Mouse (Mus musculus) lung, embryonic 14.5 days (tissue): ENCODE data around the gene Sycn. TPM values are rescaled to one million over a fixed set of nuclear protein-coding genes. Genes with fewer than 3 reads are reported as not detected.
A peak's percentile ranks its signal among the peaks of the same experiment; 100 is the strongest.

Experiments
- ATAC-seq: fragments of 200-750 bp; cut with Nextera tagmentation; 2 replicates; pipeline ENCODE4 v1.8.0; 2017; ENCODE audit warnings: mild to moderate bottlenecking, moderate TSS enrichment, moderate library complexity; ENCODE audit not compliant: insufficient read depth
- DNase-seq: peaks from one replicate; pipeline ENCODE4 v3.0.0-alpha.2; 2015
- H3K27ac ChIP-seq: fragments of 300-500 bp; sonication (generic); 2 replicates; pipeline ENCODE4 v1.5.1; 2014; ENCODE audit warnings: low read depth, mild to moderate bottlenecking, moderate library complexity
- H3K27me3 ChIP-seq: fragments of 300-500 bp; sonication (generic); 2 replicates; pipeline ENCODE4 v1.6.1; 2014; ENCODE audit warnings: low read length, control low read depth; ENCODE audit not compliant: insufficient read depth
- H3K36me3 ChIP-seq: fragments of 300-500 bp; sonication (generic); 2 replicates; pipeline ENCODE4 v1.6.1; 2014; ENCODE audit warnings: control low read depth; ENCODE audit not compliant: insufficient read depth
- H3K4me1 ChIP-seq: fragments of 300-500 bp; sonication (generic); 2 replicates; pipeline ENCODE4 v1.6.1; 2014; ENCODE audit warnings: antibody characterized with exemption, control low read depth; ENCODE audit not compliant: insufficient read depth
- H3K4me2 ChIP-seq: fragments of 300-500 bp; sonication (generic); 2 replicates; pipeline ENCODE4 v1.6.1; 2014; ENCODE audit warnings: mild to moderate bottlenecking
- H3K4me3 ChIP-seq: fragments of 300-500 bp; sonication (generic); 2 replicates; pipeline ENCODE4 v1.5.1; 2014; ENCODE audit warnings: low read depth, low read length
- H3K9ac ChIP-seq: fragments of 300-500 bp; sonication (generic); 2 replicates; pipeline ENCODE4 v1.6.1; 2014
- H3K9me3 ChIP-seq: fragments of 300-500 bp; sonication (generic); 2 replicates; pipeline ENCODE4 v1.6.1; 2016; ENCODE audit warnings: low read depth, low read length, control low read depth
- CTCF ChIP-seq: IDR thresholded peaks from 2 replicates; pipeline ENCODE4 v1.5.1; 2016; ENCODE audit warnings: antibody characterized with exemption, low read depth
- WGBS: fragments of 180-500 bp; shearing (Covaris S2); extraction: QIAGEN DNeasy Blood & Tissue Kit; methylation state at CpG from one replicate; pipeline ENCODE4 v1.1.7; 2014; 5-methylcytosine and 5-hydroxymethylcytosine counted together
- polyA plus RNA-seq: library from polyadenylated mRNA; unstranded; fragments of >200 nt; fragmentation: Nextera tagmentation; extraction: Ambion mirVana; gene quantifications from 2 replicates; pipeline ENCODE4 v1.2.1, GENCODE M21; 2014

Gene Sycn
- polyA plus RNA-seq, 1 experiment from 2014 or later: not detected

DNA sequence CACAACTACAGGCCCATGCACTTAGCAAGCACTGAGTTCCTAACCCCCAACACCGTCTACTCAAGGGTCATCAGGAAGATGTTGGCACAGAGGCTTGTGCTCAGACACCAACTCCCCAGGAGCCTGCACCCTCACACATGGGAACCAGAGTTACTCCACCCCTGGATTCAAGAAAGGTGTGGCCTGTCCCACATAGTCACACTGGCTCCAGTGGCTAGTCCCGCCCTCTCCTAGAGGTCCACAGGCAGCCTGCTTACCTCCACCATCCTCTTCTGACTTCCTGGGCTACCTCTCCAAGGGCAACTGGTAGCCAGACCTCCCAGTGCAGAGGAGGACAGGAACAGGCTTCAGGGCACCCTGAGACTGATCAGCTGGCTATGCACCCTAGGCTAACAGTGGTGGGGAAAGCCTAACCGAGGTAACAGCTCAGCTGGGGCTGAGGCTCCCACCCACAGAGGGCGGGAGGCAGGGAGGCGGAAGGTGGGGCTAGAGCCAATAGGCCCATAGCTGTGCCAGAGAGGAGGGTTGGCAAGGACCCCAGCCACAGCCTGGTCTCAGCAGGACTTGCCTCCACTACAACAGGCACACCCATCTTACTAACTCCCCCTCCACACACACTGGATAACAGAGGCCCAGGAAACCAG is 35.7 kb downstream of the Sycn start:
- WGBS: 62% methylated on average over 5 of the region's 5 CpGs
- no peak overlapping the region for H3K4me3 ChIP-seq
- no peaks in the 10 kb centered on the region for H3K27me3 ChIP-seq
- TF ChIP-seq CTCF: no peak
- H3K9ac ChIP-seq: no peak overlapping the region
- H3K4me2 ChIP-seq: no peak overlapping the region; the same call in 1 of the 2 replicates
- H3K36me3 ChIP-seq: 0 out of 2 replicates have a peak, but pooled peaks cover 4% of the 10 kb centered on the region
- no peaks in the 10 kb centered on the region for H3K9me3 ChIP-seq
- DNase-seq: peak; percentile 61
- H3K27ac ChIP-seq: peak overlapping the region; percentile 93
- peak; percentile 73 for ATAC-seq
- peaks cover 33% of the 10 kb centered on the region for H3K4me1 ChIP-seq

DNA sequence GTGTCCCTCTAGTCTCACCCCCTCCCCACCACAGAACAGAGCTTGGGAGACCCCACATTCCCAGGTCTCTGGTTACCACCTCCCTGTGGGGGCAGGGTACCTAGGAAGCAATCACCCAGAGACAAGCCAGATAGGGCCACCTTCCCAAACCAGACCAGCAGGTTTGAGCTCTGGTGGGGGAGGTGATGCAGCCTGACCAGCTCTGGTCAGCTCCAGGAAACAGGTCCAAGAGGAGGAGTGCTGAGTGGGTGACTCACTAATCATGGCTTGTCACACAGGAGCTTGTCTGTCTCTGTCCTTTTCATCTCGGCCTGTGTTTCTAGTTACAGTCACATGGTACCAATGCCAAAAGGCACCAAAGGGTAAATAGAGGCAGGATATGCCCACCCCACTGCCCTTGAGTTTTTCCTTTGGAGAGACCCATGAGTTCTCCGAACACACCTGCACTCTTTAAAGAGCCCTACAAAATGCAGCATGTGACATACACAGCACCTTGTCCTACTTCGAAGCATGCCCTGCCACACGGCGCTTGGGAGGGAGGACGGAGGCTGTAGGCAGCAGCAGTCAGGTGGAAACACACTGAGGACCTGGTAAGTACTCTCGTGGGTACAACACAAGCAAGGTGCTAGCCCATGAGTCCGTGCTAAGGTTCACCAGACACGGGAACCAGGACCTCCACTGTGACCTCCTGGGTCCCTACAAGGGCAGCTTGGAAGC is 37.3 kb downstream of the Sycn start:
- 0 out of 2 replicates have a peak, but pooled peaks cover 4% of the 10 kb centered on the region for H3K36me3 ChIP-seq
- no peak for TF ChIP-seq CTCF
- ATAC-seq: peak; percentile 73
- peak overlapping the region; percentile 36; the same call in 1 of the 2 replicates for H3K4me2 ChIP-seq
- H3K27me3 ChIP-seq: no peaks in the 10 kb centered on the region
- 58% methylated on average over 9 of the region's 9 CpGs for WGBS
- no peak overlapping the region for H3K4me3 ChIP-seq
- H3K27ac ChIP-seq: peak overlapping the region; percentile 93
- peaks cover 30% of the 10 kb centered on the region for H3K4me1 ChIP-seq
- H3K9me3 ChIP-seq: no peaks in the 10 kb centered on the region
- 0 out of 2 replicates have a peak overlapping the region, but pooled peaks have one; percentile 33 for H3K9ac ChIP-seq
- DNase-seq: peak; percentile 72

DNA sequence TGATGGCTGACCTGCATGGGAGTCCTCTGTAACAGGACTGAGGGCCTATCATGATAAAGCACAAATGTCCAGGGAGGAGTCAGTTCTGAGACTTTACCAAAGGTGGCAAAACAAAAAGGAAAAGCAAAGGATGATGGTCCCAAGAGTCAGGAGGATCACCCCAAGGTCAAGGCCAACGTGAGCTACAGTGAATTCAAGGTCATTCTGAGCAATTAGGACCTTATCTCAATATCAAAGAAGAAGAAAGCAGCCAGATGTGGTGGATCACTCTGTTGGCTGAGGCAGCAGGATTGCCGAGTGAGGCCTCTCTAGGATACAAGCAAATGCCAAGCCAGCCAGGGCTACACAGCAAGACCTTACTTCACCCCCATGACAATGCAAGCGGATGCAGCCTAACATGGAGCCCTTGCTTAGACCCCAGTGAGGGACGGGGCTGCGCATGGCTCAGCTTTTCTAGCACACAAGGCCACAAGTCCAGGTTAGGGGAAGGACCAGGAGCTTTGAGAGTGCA is 37.9 kb downstream of the Sycn start:
- 0 out of 2 replicates have a peak overlapping the region, but pooled peaks have one; percentile 36 for H3K4me2 ChIP-seq
- no peak overlapping the region for H3K4me3 ChIP-seq
- no peak for DNase-seq
- no peak for TF ChIP-seq CTCF
- peaks cover 28% of the 10 kb centered on the region for H3K4me1 ChIP-seq
- no peak overlapping the region for H3K9ac ChIP-seq
- peaks cover 4% of the 10 kb centered on the region; the same call in 1 of the 2 replicates for H3K36me3 ChIP-seq
- peak overlapping the region; percentile 93 for H3K27ac ChIP-seq
- no peaks in the 10 kb centered on the region for H3K9me3 ChIP-seq
- WGBS: 62% methylated on average over 5 of the region's 5 CpGs
- no peaks in the 10 kb centered on the region for H3K27me3 ChIP-seq
- ATAC-seq: no peak

DNA sequence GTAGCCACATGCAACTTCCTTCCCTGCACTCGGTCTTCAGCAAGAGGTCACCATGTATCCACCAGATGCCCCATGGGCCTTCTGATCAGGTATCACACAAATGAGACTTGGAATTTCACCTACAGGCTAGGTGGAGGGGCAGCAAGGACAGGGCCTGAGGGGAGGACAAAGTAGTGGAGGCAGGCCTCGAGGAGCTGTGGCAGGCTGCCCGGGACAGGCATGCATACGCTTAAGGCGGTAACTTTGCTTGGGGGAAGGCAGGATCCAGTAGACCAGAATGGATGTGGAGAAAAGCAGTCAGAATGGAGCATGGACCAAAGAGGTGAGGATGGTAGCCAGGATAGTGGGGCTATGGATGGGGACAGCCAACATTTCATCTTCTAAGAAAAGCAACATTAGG is 39.1 kb downstream of the Sycn start:
- no peaks in the 10 kb centered on the region for H3K9me3 ChIP-seq
- H3K4me2 ChIP-seq: no peak overlapping the region
- 66% methylated on average over 5 of the region's 5 CpGs for WGBS
- H3K9ac ChIP-seq: no peak overlapping the region
- ATAC-seq: no peak
- peaks cover 36% of the 10 kb centered on the region for H3K4me1 ChIP-seq
- H3K27me3 ChIP-seq: no peaks in the 10 kb centered on the region
- no peak overlapping the region for H3K4me3 ChIP-seq
- no peak for DNase-seq
- H3K36me3 ChIP-seq: peaks cover 9% of the 10 kb centered on the region; the same call in 1 of the 2 replicates
- H3K27ac ChIP-seq: 0 out of 2 replicates have a peak overlapping the region, but pooled peaks have one; percentile 27
- TF ChIP-seq CTCF: no peak

GRCm38 (mm10) chr7:28581721-28582120 is 41.0 kb downstream of the Sycn start:
- H3K27ac ChIP-seq: peak overlapping the region; percentile 36; the same call in 1 of the 2 replicates
- 69% methylated on average over 4 of the region's 4 CpGs for WGBS

GRCm38 (mm10) chr7:28582841-28583240 is 42.2 kb downstream of the Sycn start:
- Histone ChIP-seq H3K27me3 (no peaks in the 10 kb centered on the region), H3K27ac (0 out of 2 replicates have a peak overlapping the region, but pooled peaks have one; percentile 16), H3K4me3 (no peak overlapping the region), H3K36me3 (peaks cover 9% of the 10 kb centered on the region; the same call in 1 of the 2 replicates), H3K9me3 (no peaks in the 10 kb centered on the region), H3K4me2 (no peak overlapping the region), H3K9ac (no peak overlapping the region), H3K4me1 (peaks cover 37% of the 10 kb centered on the region)
- TF ChIP-seq CTCF: no peak
- WGBS: 73% methylated on average over 11 of the region's 11 CpGs
- ATAC-seq (no peak), DNase-seq (no peak)

More at GRCm38 (mm10) chr7:28581721-28582120, 41.0 kb downstream of the Sycn start:
- Histone ChIP-seq H3K4me1 (peaks cover 29% of the 10 kb centered on the region), H3K9ac (no peak overlapping the region), H3K4me2 (no peak overlapping the region), H3K36me3 (peaks cover 9% of the 10 kb centered on the region; the same call in 1 of the 2 replicates), H3K27me3 (no peaks in the 10 kb centered on the region), H3K9me3 (no peaks in the 10 kb centered on the region), H3K4me3 (no peak overlapping the region)
- no peak for DNase-seq
- peak; percentile 25; the same call in 1 of the 2 replicates for ATAC-seq
- no peak for TF ChIP-seq CTCF
